Mouse (Mus musculus) G1E (cell line): ENCODE results near the gene Msgn1.

Source experiments
- CTCF ChIP-seq: IDR thresholded peaks from 2 replicates; pipeline ENCODE4 v1.5.1; 2012; ENCODE audit warnings: low read depth, low read length, inconsistent platforms, mixed read lengths
- TAL1 ChIP-seq: conservative IDR thresholded peaks from 2 replicates; pipeline ENCODE4 v1.6.1; 2012; ENCODE audit warnings: low read depth, low read length, inconsistent platforms, mixed read lengths

- TF ChIP-seq CTCF, result no peak
- no peak for TF ChIP-seq TAL1
Observed at GRCm38 (mm10) chr12:11210361-11210760, 1.6 kb upstream of the Msgn1 start.
